Mouse (Mus musculus): ENCODE measurements around the gene Tarbp2.

GRCm38 (mm10) chr15:102515261-102515660, 2.7 kb upstream of the Tarbp2 start:
- no peak for TF ChIP-seq CTCF (IDR thresholded peaks at IDR 0.05; ENCODE audit: insufficient read depth, low read depth, low read length)
- no peak for TF ChIP-seq POLR2A (IDR thresholded peaks at IDR 0.05; ENCODE audit: insufficient read depth, low read depth, low read length)
